ENCODE assay signal across 16 mouse cellular contexts in the genomic region with DNA sequence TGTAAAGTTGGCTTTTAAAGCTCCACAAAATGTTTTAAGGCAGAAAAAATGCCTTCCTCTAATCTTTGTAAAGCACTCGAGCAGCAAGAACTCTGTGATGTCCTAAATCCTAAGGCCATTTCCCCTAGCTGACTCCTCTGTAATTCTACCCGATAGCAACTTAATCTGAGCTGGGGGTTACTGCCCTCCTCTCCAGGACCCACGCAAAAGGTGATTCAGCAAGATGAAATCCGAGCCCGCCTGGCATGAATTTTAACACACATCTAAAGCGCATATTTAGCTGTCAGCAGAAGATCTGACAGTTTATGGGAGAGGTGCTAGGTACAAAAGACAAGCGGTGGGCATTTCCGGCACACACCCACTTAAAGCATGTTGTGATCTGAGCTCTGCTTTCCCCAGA.
DNase-seq lines count a peak whose midpoint lies in the region; ATAC-seq and TF ChIP-seq lines count a peak whose summit lies in the region.
"Had no signal": no experiment of that assay in that cellular context is flagged by ENCODE, and none has a peak within 500 bp of the region (broad histone marks: within the 10 kb centered on the region; RNA-seq: fewer than 3 reads in every experiment).

No protein-coding gene starts in this region.

- H3K27ac ChIP-seq in lung, postnatal 0 days (ENCODE audit: low read length) = no peak overlapping the region
- H3K27ac ChIP-seq in embryonic facial prominence, embryonic 10.5 days (replicated peaks) = no peak overlapping the region
- H3K27ac ChIP-seq: embryonic facial prominence, embryonic 12.5 days; liver, embryonic 15.5 days had no signal

- no peak overlapping the region for H3K4me3 ChIP-seq in lung, postnatal 0 days (ENCODE audit: low read depth, low read length)
- H3K4me3 ChIP-seq in embryonic facial prominence, embryonic 10.5 days = no peak overlapping the region
- H3K4me3 ChIP-seq: embryonic facial prominence, embryonic 12.5 days; heart, embryonic 12.5 days; liver, embryonic 15.5 days; myocyte had no signal

- H3K27me3 ChIP-seq in lung, postnatal 0 days (replicated peaks; ENCODE audit: insufficient read depth, low read length) = no peaks in the 10 kb centered on the region
- H3K27me3 ChIP-seq in embryonic facial prominence, embryonic 10.5 days (replicated peaks; ENCODE audit: low read depth, poor library complexity, severe bottlenecking) = no peaks in the 10 kb centered on the region
- H3K27me3 ChIP-seq: embryonic facial prominence, embryonic 12.5 days; heart, embryonic 12.5 days; liver, embryonic 15.5 days had no signal

- no peaks in the 10 kb centered on the region for H3K4me1 ChIP-seq in lung, postnatal 0 days (ENCODE audit: insufficient read depth, low read depth, low read length)
- H3K4me1 ChIP-seq in embryonic facial prominence, embryonic 10.5 days = peaks cover 10% of the 10 kb centered on the region
- H3K4me1 ChIP-seq: heart, embryonic 12.5 days; liver, embryonic 15.5 days had no signal

- no peak for TF ChIP-seq CTCF in lung, postnatal 0 days (IDR thresholded peaks at IDR 0.05)

- no peak for ATAC-seq in lung, postnatal 0 days
- no peak for ATAC-seq in erythroblast, adult 5-6 weeks (replicated peaks; ENCODE audit: low FRiP score, poor library complexity, severe bottlenecking)
- ATAC-seq: CD4-positive, CD25-positive, alpha-beta regulatory T cell, adult 4 months; intestine, embryonic 16.5 days had no signal

- no peaks in the 10 kb centered on the region for H3K36me3 ChIP-seq in lung, postnatal 0 days (ENCODE audit: insufficient read depth, low read length)
- H3K36me3 ChIP-seq in embryonic facial prominence, embryonic 10.5 days (replicated peaks) = no peaks in the 10 kb centered on the region
- H3K36me3 ChIP-seq: embryonic facial prominence, embryonic 12.5 days; heart, embryonic 12.5 days; liver, embryonic 15.5 days had no signal

- intact Hi-C loops in gastrocnemius, postnatal 14 days (cut with DNase I; ENCODE audit: low total_unique reads) = no loop called here

- no peaks in the 10 kb centered on the region for H3K9me3 ChIP-seq in lung, postnatal 0 days (ENCODE audit: low read length)
- no peaks in the 10 kb centered on the region for H3K9me3 ChIP-seq in embryonic facial prominence, embryonic 10.5 days
- H3K9me3 ChIP-seq: embryonic facial prominence, embryonic 12.5 days; heart, embryonic 12.5 days; liver, embryonic 15.5 days had no signal

- TF ChIP-seq EP300 in lung, postnatal 0 days (IDR thresholded peaks at IDR 0.05) = no peak

- peak; percentile 10 to 14 for DNase-seq in lung, adult 18-20 months
- no peak for DNase-seq in lung, postnatal 0 days (ENCODE audit: low spot score)
- peak; percentile 34 for DNase-seq in embryonic facial prominence, embryonic 10.5 days (ENCODE audit: low spot score)
- peak; percentile 43 for DNase-seq in gastrocnemius, postnatal 14 days
- DNase-seq in skeletal muscle tissue, adult 2 months (ENCODE audit: low read depth, low spot score) = peak; percentile 86
- DNase-seq in adrenal gland, adult 18-20 months (ENCODE audit: low spot score in 2 of 2) = no peak
- DNase-seq: cerebellum, adult 11 months; heart, postnatal 4 days had no signal

- WGBS in lung, postnatal 0 days = 25% methylated on average over 8 of the region's 8 CpGs
- WGBS in embryonic facial prominence, embryonic 10.5 days = 49% methylated on average over 8 of the region's 8 CpGs

- H3K9ac ChIP-seq in lung, postnatal 0 days (replicated peaks; ENCODE audit: low read depth) = no peak overlapping the region
- H3K9ac ChIP-seq: embryonic facial prominence, embryonic 12.5 days; heart, embryonic 12.5 days; liver, embryonic 15.5 days had no signal

- H3K4me2 ChIP-seq in lung, postnatal 0 days (replicated peaks; ENCODE audit: low read depth, low read length) = no peak overlapping the region
- H3K4me2 ChIP-seq: embryonic facial prominence, embryonic 12.5 days; heart, embryonic 12.5 days; liver, embryonic 15.5 days; midbrain, embryonic 11.5 days had no signal

Comparison
In these comparisons a context has a peak if more than half of its experiments do, and no peak if none do; other contexts are left out.
1. DNase-seq: peak in lung, adult 18-20 months (2 of 2), embryonic facial prominence, embryonic 10.5 days (single experiment), gastrocnemius, postnatal 14 days (single experiment) and skeletal muscle tissue, adult 2 months (single experiment); none in lung, postnatal 0 days (single experiment) and adrenal gland, adult 18-20 months (0 of 2).